Mouse (Mus musculus) brain, embryonic 18.5 days (tissue): ENCODE measurements around the gene Tmem219.

Experiments used
- DNase-seq: peaks from one replicate; pipeline ENCODE4 v3.0.0-alpha.2; 2012; ENCODE audit warnings: low read depth, low spot score

Tmem219 gene

GRCm38 (mm10) chr7:126862147-126862784 is 60.5 kb downstream of the Tmem219 start, which contains the start of gene Ino80e:
Gene Ino80e (minus strand): TSS chr7:126862377.
- peak; percentile 91 for DNase-seq

GRCm38 (mm10) chr7:126861429-126862130 is 61.1 kb downstream of the Tmem219 start, which contains the start of gene Hirip3:
Gene Hirip3 (plus strand): TSS chr7:126861972.
- peak; percentile 83 for DNase-seq

- DNase-seq, result no peak
These were observed 61.7 kb downstream of the Tmem219 start for GRCm38 (mm10) chr7:126860987-126861386.

- no peak for DNase-seq
These were observed 65.8 kb downstream of the Tmem219 start for GRCm38 (mm10) chr7:126856741-126857420.

GRCm38 (mm10) chr7:126855641-126856040 is 67.1 kb downstream of the Tmem219 start:
- no peak for DNase-seq

- DNase-seq, result no peak
These were observed 69.3 kb downstream of the Tmem219 start for GRCm38 (mm10) chr7:126853454-126853853.

- no peak for DNase-seq
These were observed 71.5 kb downstream of the Tmem219 start for GRCm38 (mm10) chr7:126851192-126851591.

GRCm38 (mm10) chr7:126850161-126850560 is 72.6 kb downstream of the Tmem219 start:
- no peak for DNase-seq

- no peak for DNase-seq
These were observed 73.9 kb downstream of the Tmem219 start for GRCm38 (mm10) chr7:126848794-126849193.

GRCm38 (mm10) chr7:126847421-126848398 is 75.0 kb downstream of the Tmem219 start:
- no peak for DNase-seq

- no peak for DNase-seq
These were observed 75.6 kb downstream of the Tmem219 start, which contains the start of gene Doc2a for GRCm38 (mm10) chr7:126847116-126847420. Gene Doc2a (plus strand): TSS chr7:126847416.

GRCm38 (mm10) chr7:126845516-126845915 is 77.2 kb downstream of the Tmem219 start:
- no peak for DNase-seq

GRCm38 (mm10) chr7:126843276-126843675 is 79.4 kb downstream of the Tmem219 start:
- DNase-seq, result no peak
